ENCODE assay signal across 8 mouse cellular contexts in the genomic region with DNA sequence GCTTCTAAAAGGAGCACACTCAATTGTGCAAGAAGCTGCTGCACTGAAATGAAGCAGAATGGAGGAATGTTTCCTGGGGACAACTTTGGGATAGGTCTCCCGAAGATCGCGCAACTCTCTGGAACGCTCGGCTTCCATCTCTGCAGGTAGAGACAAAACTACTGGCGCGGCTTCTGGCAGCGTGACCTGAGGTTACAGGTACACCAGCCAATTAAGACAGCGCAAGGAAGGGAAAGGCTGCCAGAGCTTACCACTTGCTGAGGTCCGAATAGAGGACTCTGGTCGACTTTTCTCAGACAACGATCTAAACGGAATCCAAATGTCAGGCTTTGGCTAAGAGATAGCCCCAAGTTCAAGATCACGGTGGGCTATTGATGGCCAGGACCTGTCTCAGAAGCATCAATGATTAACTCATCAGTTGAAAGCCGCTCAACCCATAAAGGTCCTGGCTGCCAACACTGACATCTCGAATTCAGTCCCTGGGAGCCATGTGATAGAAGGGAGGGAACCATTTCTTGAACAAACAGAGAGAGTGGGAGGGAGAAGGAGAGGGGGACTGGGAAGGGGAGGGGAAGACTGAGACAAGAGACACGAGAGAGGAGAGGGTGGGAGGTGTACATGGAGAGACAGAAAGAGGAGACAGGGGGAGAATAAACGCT. TPM values are rescaled to one million over a fixed set of nuclear protein-coding genes. Genes with fewer than 3 reads are reported as not detected.
DNase-seq lines count a peak whose midpoint lies in the region; ATAC-seq lines count a peak whose summit lies in the region.

Gene Marc2, minus strand, starts transcription at position 360 of the 659 bp plus-strand sequence.

- peaks cover 5% of the 10 kb centered on the region for H3K36me3 ChIP-seq in liver, embryonic 12.5 days
- H3K36me3 ChIP-seq in stomach, embryonic 14.5 days (ENCODE audit: control insufficient read depth, insufficient read depth, low read length), result no peaks in the 10 kb centered on the region

- peak within 1 kb of the TSS; percentile 93 for H3K4me2 ChIP-seq in liver, embryonic 12.5 days
- peak within 1 kb of the TSS; percentile 91 for H3K4me2 ChIP-seq in stomach, embryonic 14.5 days (replicated peaks; ENCODE audit: low read depth, low read length)

- peak within 1 kb of the TSS; percentile 87 for H3K4me3 ChIP-seq in liver, embryonic 12.5 days
- peak within 1 kb of the TSS; percentile 85 for H3K4me3 ChIP-seq in stomach, embryonic 14.5 days (ENCODE audit: low read depth, low read length)

- H3K9me3 ChIP-seq in liver, embryonic 12.5 days (replicated peaks), result no peaks in the 10 kb centered on the region
- H3K9me3 ChIP-seq in stomach, embryonic 14.5 days (ENCODE audit: control insufficient read depth, low read depth, low read length), result no peaks in the 10 kb centered on the region

- H3K27me3 ChIP-seq in liver, embryonic 12.5 days (replicated peaks), result no peaks in the 10 kb centered on the region
- H3K27me3 ChIP-seq in stomach, embryonic 14.5 days (ENCODE audit: control insufficient read depth, insufficient read depth, low read length), result no peaks in the 10 kb centered on the region

- no peak for DNase-seq in thymus, postnatal 0 days (ENCODE audit: low spot score)
- no peak for DNase-seq in thymus, postnatal 25 days
- DNase-seq in c-Kit-positive CD71-positive TER-119-positive erythroid progenitor cells, embryonic 14.5 days (ENCODE audit: low spot score), result peak; percentile 37
- DNase-seq in gonadal fat pad, adult 2 months (ENCODE audit: low read depth), result no peak
- DNase-seq in kidney, adult 18-20 months, result peak; percentile 71
- DNase-seq in spleen, adult 12 weeks (ENCODE audit: low spot score), result no peak

- WGBS in liver, embryonic 12.5 days (ENCODE audit: insufficient replicate concordance), result 2% methylated on average over 18 of the region's 18 CpGs
- WGBS in stomach, embryonic 14.5 days, result 3% methylated on average over 18 of the region's 18 CpGs

- peak; percentile 19 for ATAC-seq in liver, embryonic 12.5 days
- peak; percentile 16; the same call in 1 of the 2 replicates for ATAC-seq in stomach, embryonic 14.5 days (ENCODE audit: insufficient number of reproducible peaks, insufficient read depth, low FRiP score, low read depth)

- H3K9ac ChIP-seq in liver, embryonic 12.5 days, result peak within 1 kb of the TSS; percentile 96
- H3K9ac ChIP-seq in stomach, embryonic 14.5 days (replicated peaks; ENCODE audit: low read depth, low read length), result peak within 1 kb of the TSS; percentile 84

- peaks cover 59% of the 10 kb centered on the region for H3K4me1 ChIP-seq in liver, embryonic 12.5 days
- H3K4me1 ChIP-seq in stomach, embryonic 14.5 days (ENCODE audit: control insufficient read depth, insufficient read depth, low read length), result peaks cover 4% of the 10 kb centered on the region; the same call in 1 of the 2 replicates

- H3K27ac ChIP-seq in liver, embryonic 12.5 days, result peak within 1 kb of the TSS; percentile 93
- H3K27ac ChIP-seq in stomach, embryonic 14.5 days (ENCODE audit: low read length), result peak within 1 kb of the TSS; percentile 78; the same call in 1 of the 2 replicates

RNA-seq across cellular contexts. Expression of gene Marc2, which starts in this region (rescaled TPM):
- 237 and 272 TPM in 2 replicates for polyA plus RNA-seq in thymus, postnatal 0 days (2015; fragmentation: Nextera tagmentation; extraction: Ambion mirVana)
- 184 and 202 TPM in 2 replicates for polyA plus RNA-seq in gonadal fat pad, adult 2 months (2012; rRNA removed)
- polyA plus RNA-seq in liver, embryonic 12.5 days (2016; fragmentation: Nextera tagmentation; extraction: Ambion mirVana), result 171 and 178 TPM in 2 replicates
- 174 and 197 TPM in 2 replicates for polyA plus RNA-seq in stomach, embryonic 14.5 days (2014; fragmentation: Nextera tagmentation; extraction: Ambion mirVana)

Comparison
In these comparisons a context has a peak if more than half of its experiments do, and no peak if none do; other contexts are left out.
1. DNase-seq: peak in c-Kit-positive CD71-positive TER-119-positive erythroid progenitor cells, embryonic 14.5 days (single experiment) and kidney, adult 18-20 months (single experiment); none in thymus, postnatal 0 days (single experiment), thymus, postnatal 25 days (single experiment), gonadal fat pad, adult 2 months (single experiment) and spleen, adult 12 weeks (single experiment).